Mouse (Mus musculus) C2C12 (cell line): ENCODE results near the gene Cdkl3. TPM values are rescaled to one million over a fixed set of nuclear protein-coding genes. Genes with fewer than 3 reads are reported as not detected.
"Not testable (repeated sequence)": the region's sequence is repeated elsewhere in the genome, so short reads cannot be mapped to it uniquely, and the experiment has no call there.

ENCODE experiments used
- H3K27me3 ChIP-seq: one replicate; pipeline ENCODE4 v1.6.1; 2011; ENCODE audit not compliant: control insufficient read depth, insufficient read depth, insufficient read length
- H3K36me3 ChIP-seq: one replicate; pipeline ENCODE4 v1.6.1; 2011; ENCODE audit not compliant: control insufficient read depth, insufficient read depth
- H3K4me3 ChIP-seq: one replicate; pipeline ENCODE4 v1.5.1; 2011; ENCODE audit warnings: mild to moderate bottlenecking, control low read depth; ENCODE audit not compliant: poor library complexity, insufficient read depth, severe bottlenecking
- H3K79me2 ChIP-seq: one replicate; pipeline ENCODE4 v1.6.1; 2011; ENCODE audit not compliant: control insufficient read depth, insufficient read depth
- H3K79me3 ChIP-seq: one replicate; pipeline ENCODE4 v1.6.1; 2011; ENCODE audit warnings: low read depth, control low read depth
- H3ac ChIP-seq: one replicate; pipeline ENCODE3; 2011; ENCODE audit warnings: low read depth; ENCODE audit not compliant: control insufficient read depth, insufficient read length
- CEBPB ChIP-seq: IDR thresholded peaks from one replicate; pipeline ENCODE4 v1.6.1; 2011; ENCODE audit warnings: low read depth, mild to moderate bottlenecking, control low read depth, moderate library complexity
- CTCF ChIP-seq: IDR thresholded peaks from one replicate; pipeline ENCODE4 v1.5.1; 2011; ENCODE audit not compliant: control insufficient read depth, insufficient read depth, insufficient read length
- FOSL1 ChIP-seq: IDR thresholded peaks from one replicate; pipeline ENCODE4 v1.8.0; 2011; ENCODE audit warnings: mild to moderate bottlenecking, low read length; ENCODE audit not compliant: poor library complexity, insufficient read depth, severe bottlenecking
- MAX ChIP-seq: IDR thresholded peaks from one replicate; pipeline ENCODE4 v1.6.1; 2011; ENCODE audit warnings: mild to moderate bottlenecking, control low read depth
- MYOD1 ChIP-seq: IDR thresholded peaks from one replicate; pipeline ENCODE4 v1.6.1; 2011; ENCODE audit warnings: low read depth; ENCODE audit not compliant: control insufficient read depth, insufficient read length
- MYOG ChIP-seq: IDR thresholded peaks from one replicate; pipeline ENCODE4 v1.6.1; 2011; ENCODE audit not compliant: control insufficient read depth, insufficient read length; ENCODE audit errors: extremely low read depth
- USF1 ChIP-seq: IDR thresholded peaks from one replicate; pipeline ENCODE4 v1.6.1; 2011; ENCODE audit warnings: low read depth, mild to moderate bottlenecking, control low read depth, moderate library complexity
- polyA plus RNA-seq: library from polyadenylated mRNA; unstranded; fragments of >200 nt; fragmentation: generic; extraction: Trizol; gene quantifications from one replicate; pipeline ENCODE4 v1.2.1, GENCODE M21; 2012; ENCODE audit warnings: missing spikeins

Gene Cdkl3
- polyA plus RNA-seq, 1 experiment = 1.7 TPM

- TF ChIP-seq USF1 = no peak
- TF ChIP-seq MYOD1 = no peak
- no peak for TF ChIP-seq FOSL1
- TF ChIP-seq CEBPB = no peak
- TF ChIP-seq MAX = no peak
- peaks cover 12% of the 10 kb centered on the region for H3K36me3 ChIP-seq
- peaks cover 100% of the 10 kb centered on the region for H3K79me2 ChIP-seq
- no peak overlapping the region for H3K4me3 ChIP-seq
- no peaks in the 10 kb centered on the region for H3K27me3 ChIP-seq
- no peak overlapping the region for H3ac ChIP-seq
- H3K79me3 ChIP-seq = peaks cover 97% of the 10 kb centered on the region
These were observed 102.4 kb downstream of the Cdkl3 start for GRCm38 (mm10) chr11:52106438-52106837.

GRCm38 (mm10) chr11:52108796-52109195 is 104.8 kb downstream of the Cdkl3 start:
- Histone ChIP-seq H3K79me3 (peaks cover 96% of the 10 kb centered on the region), H3K79me2 (peaks cover 100% of the 10 kb centered on the region), H3K36me3 (peaks cover 12% of the 10 kb centered on the region), H3ac (no peak overlapping the region), H3K4me3 (no peak overlapping the region), H3K27me3 (no peaks in the 10 kb centered on the region)
- no peak for TF ChIP-seq USF1
- no peak for TF ChIP-seq FOSL1
- no peak for TF ChIP-seq MAX
- TF ChIP-seq MYOD1 = no peak
- no peak for TF ChIP-seq MYOG
- no peak for TF ChIP-seq CEBPB
- TF ChIP-seq CTCF = no peak

GRCm38 (mm10) chr11:52109421-52109820 is 105.4 kb downstream of the Cdkl3 start:
- Histone ChIP-seq H3K4me3 (no peak overlapping the region), H3K27me3 (no peaks in the 10 kb centered on the region), H3K79me2 (peaks cover 100% of the 10 kb centered on the region), H3K36me3 (peaks cover 18% of the 10 kb centered on the region), H3K79me3 (peaks cover 96% of the 10 kb centered on the region), H3ac (no peak overlapping the region)
- TF ChIP-seq MYOD1 = no peak
- no peak for TF ChIP-seq USF1
- no peak for TF ChIP-seq MYOG
- TF ChIP-seq FOSL1 = no peak
- no peak for TF ChIP-seq CTCF
- no peak for TF ChIP-seq MAX

- H3K36me3 ChIP-seq = peaks cover 79% of the 10 kb centered on the region
These were observed 111.5 kb downstream of the Cdkl3 start for GRCm38 (mm10) chr11:52115479-52115878.

GRCm38 (mm10) chr11:52116117-52116516 is 112.1 kb downstream of the Cdkl3 start:
- peaks cover 85% of the 10 kb centered on the region for H3K36me3 ChIP-seq

More at GRCm38 (mm10) chr11:52115479-52115878, 111.5 kb downstream of the Cdkl3 start:
- peaks cover 82% of the 10 kb centered on the region for H3K79me3 ChIP-seq
- no peak overlapping the region for H3ac ChIP-seq
- no peak for TF ChIP-seq MYOD1
- TF ChIP-seq MYOG = no peak
- no peak for TF ChIP-seq USF1
- TF ChIP-seq MAX = no peak
- no peak for TF ChIP-seq CEBPB
- no peak for TF ChIP-seq FOSL1
- no peak for TF ChIP-seq CTCF
- no peaks in the 10 kb centered on the region for H3K27me3 ChIP-seq
- no peak overlapping the region for H3K4me3 ChIP-seq
- H3K79me2 ChIP-seq = peaks cover 99% of the 10 kb centered on the region

GRCm38 (mm10) chr11:52117156-52117555 is 113.1 kb downstream of the Cdkl3 start:
- Histone ChIP-seq H3K27me3 (no peaks in the 10 kb centered on the region), H3K4me3 (no peak overlapping the region), H3K79me3 (peaks cover 70% of the 10 kb centered on the region), H3K79me2 (peaks cover 98% of the 10 kb centered on the region), H3ac (no peak overlapping the region), H3K36me3 (peaks cover 96% of the 10 kb centered on the region)
- TF ChIP-seq FOSL1 (no peak), MYOG (no peak), MAX (no peak), MYOD1 (no peak), CEBPB (no peak), USF1 (no peak), CTCF (no peak)

More at GRCm38 (mm10) chr11:52116117-52116516, 112.1 kb downstream of the Cdkl3 start:
- Histone ChIP-seq H3K79me3 (peaks cover 79% of the 10 kb centered on the region), H3K79me2 (peaks cover 98% of the 10 kb centered on the region)
- not testable (repeated sequence) for H3ac ChIP-seq, H3K27me3 ChIP-seq, H3K4me3 ChIP-seq

GRCm38 (mm10) chr11:52120415-52120814 is 116.4 kb downstream of the Cdkl3 start:
- not testable (repeated sequence) for H3K27me3 ChIP-seq, H3K4me3 ChIP-seq, H3ac ChIP-seq
- peaks cover 75% of the 10 kb centered on the region for H3K79me2 ChIP-seq
- H3K79me3 ChIP-seq = peaks cover 42% of the 10 kb centered on the region
- peaks cover 99% of the 10 kb centered on the region for H3K36me3 ChIP-seq
